Mouse (Mus musculus): ENCODE measurements around the gene Nutm1. TPM values are rescaled to one million over a fixed set of nuclear protein-coding genes. Genes with fewer than 3 reads are reported as not detected.
A peak's percentile ranks its signal among the peaks of the same experiment; 100 is the strongest.

Nutm1 gene
- total RNA-seq, 2 experiments from 2014 or later = not detected

- intact Hi-C loops (cut with DNase I) = no loop called here
- no peak for DNase-seq
- Histone ChIP-seq H3K27ac (no peak overlapping the region), H3K4me3 (no peak overlapping the region)
- no peak for TF ChIP-seq CTCF (IDR thresholded peaks at IDR 0.05)
Observed at GRCm38 (mm10) chr2:112217614-112218013, 41.5 kb downstream of the Nutm1 start.

DNA sequence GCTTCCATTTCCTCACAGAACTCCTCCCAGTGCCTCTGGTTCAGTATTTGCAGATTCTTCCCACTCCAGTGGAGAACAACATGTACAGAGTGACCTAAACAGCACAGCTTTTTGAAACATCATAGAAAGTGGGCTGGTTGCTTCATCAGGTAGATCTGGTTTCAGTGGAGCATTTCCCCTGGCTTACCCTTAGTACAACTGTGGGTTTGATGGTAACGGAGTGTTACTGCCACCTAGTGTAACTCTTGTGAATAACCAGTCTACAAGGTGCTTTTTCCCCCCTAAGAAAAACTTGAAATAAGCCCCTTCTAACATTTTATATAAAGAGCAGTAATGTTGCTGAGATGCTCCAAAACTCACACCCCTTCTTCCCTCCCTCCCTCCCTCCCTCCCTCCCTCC is 43.1 kb downstream of the Nutm1 start:
- TF ChIP-seq CTCF (IDR thresholded peaks at IDR 0.05) = peak; percentile 66
- no peak overlapping the region for H3K27ac ChIP-seq
- DNase-seq = no peak
- H3K4me3 ChIP-seq = no peak overlapping the region
- intact Hi-C loops (cut with DNase I) = loop anchor here (1.0 kb wide), 1 partner anchor 19 kb away; no protein-coding TSS in a partner anchor

DNA sequence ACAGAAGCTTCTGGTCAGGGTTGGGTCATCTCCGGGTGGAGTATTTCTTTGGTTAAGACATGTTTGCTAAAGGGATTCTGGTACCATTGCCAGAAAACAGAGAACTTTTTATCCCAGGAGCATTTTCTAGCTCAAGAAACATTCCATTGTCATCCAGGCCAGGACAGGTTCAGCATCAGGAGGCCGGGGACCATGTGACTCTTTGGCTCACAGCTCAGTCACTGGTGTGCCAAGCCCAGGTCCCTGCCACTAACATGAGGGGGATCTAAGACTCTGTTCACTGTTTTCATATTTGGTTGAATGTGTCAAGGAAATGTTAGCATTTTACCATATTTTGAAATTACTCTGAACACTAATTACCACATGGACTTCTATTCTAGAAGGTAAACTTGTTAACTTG is 48.4 kb downstream of the Nutm1 start:
- Histone ChIP-seq H3K27ac (no peak overlapping the region), H3K4me3 (no peak overlapping the region)
- intact Hi-C loops (cut with DNase I) = no loop called here
- no peak for TF ChIP-seq CTCF (IDR thresholded peaks at IDR 0.05)
- DNase-seq = no peak

DNA sequence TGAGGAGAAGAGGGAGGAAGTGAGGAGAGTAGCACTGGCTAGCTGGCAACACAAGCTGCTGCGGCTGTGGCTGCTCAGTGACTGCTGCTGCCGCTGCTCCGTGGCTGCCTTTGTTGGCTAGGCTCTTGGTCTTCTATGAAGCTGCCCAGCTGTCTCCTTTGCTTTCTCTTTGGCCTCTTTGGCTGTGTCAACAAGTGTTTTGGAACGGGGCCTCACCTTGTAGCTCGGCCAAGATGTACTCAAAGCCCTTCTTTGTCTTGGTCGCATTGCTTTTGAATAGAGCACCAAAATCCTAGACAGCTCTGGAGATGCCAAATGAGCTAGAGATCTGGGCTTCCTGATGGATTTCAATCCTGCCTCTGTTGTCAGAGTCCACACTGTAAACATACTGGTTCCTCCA is 48.9 kb downstream of the Nutm1 start:
- DNase-seq = no peak
- intact Hi-C loops (cut with DNase I) = no loop called here
- Histone ChIP-seq H3K27ac (no peak overlapping the region), H3K4me3 (no peak overlapping the region)
- TF ChIP-seq CTCF (IDR thresholded peaks at IDR 0.05) = no peak

GRCm38 (mm10) chr2:112203056-112203455 is 56.0 kb downstream of the Nutm1 start:
- intact Hi-C loops (cut with DNase I) = no loop called here
- H3K27ac ChIP-seq = no peak overlapping the region

More at GRCm38 (mm10) chr2:112203056-112203455, 56.0 kb downstream of the Nutm1 start:
- no peak for DNase-seq
- H3K4me3 ChIP-seq = no peak overlapping the region
- no peak for TF ChIP-seq CTCF (IDR thresholded peaks at IDR 0.05)

Other genes starting within 250 kb of the Nutm1 start
- not detected for gene Olfr1310, start 246.6 kb downstream of the Nutm1 start, total RNA-seq (2021)
- not detected for gene Olfr1311, start 234.9 kb downstream of the Nutm1 start, total RNA-seq (2021)
- not detected for gene Olfr1312, start 209.1 kb downstream of the Nutm1 start, total RNA-seq (2021)
- not detected for gene Olfr1313, start 181.4 kb downstream of the Nutm1 start, total RNA-seq (2021)
- gene Olfr1314, start 162.5 kb downstream of the Nutm1 start, total RNA-seq (2021) = not detected
- not detected for gene Olfr1315-ps1, start 143.9 kb downstream of the Nutm1 start, total RNA-seq (2021)
- not detected for gene Olfr1316, start 124.3 kb downstream of the Nutm1 start, total RNA-seq (2021)
- gene Olfr1317, start 119.0 kb downstream of the Nutm1 start, total RNA-seq (2021) = not detected
- gene Olfr1318, start 105.1 kb downstream of the Nutm1 start, total RNA-seq (2021) = not detected
- gene Lpcat4, start 19.8 kb downstream of the Nutm1 start, total RNA-seq (2021) = 1 to 10 TPM in 1 of 2 experiments, under 1 TPM in 1; 0.99 to 1.5 TPM
- 10 to 100 TPM; 51.6 to 64.3 TPM for gene Nop10, start 2.6 kb upstream of the Nutm1 start, total RNA-seq (2021)
- 10 to 100 TPM; 25.5 to 26.6 TPM for gene Slc12a6, start 6.5 kb upstream of the Nutm1 start, total RNA-seq (2021)
- gene Gm21985, start 7.0 kb upstream of the Nutm1 start, total RNA-seq (2021) = 1 to 10 TPM in 1 of 2 experiments, under 1 TPM in 1; 0.71 to 1.8 TPM
- gene Emc4, start 108.7 kb upstream of the Nutm1 start, total RNA-seq (2021) = 10 to 100 TPM; 68.4 to 75.8 TPM
- 1 to 10 TPM; 2.1 to 3.2 TPM for gene Katnbl1, start 119.9 kb upstream of the Nutm1 start, total RNA-seq (2021)
- gene Emc7, start 195.7 kb upstream of the Nutm1 start, total RNA-seq (2021) = 10 to 100 TPM; 12.6 to 15.3 TPM
- gene Chrm5, start 221.5 kb upstream of the Nutm1 start, total RNA-seq (2021) = under 1 TPM in 1 of 2 experiments, not detected in 1; 0.20 TPM
- gene Aven, start 233.7 kb upstream of the Nutm1 start, total RNA-seq (2021) = 10 to 100 TPM; 15.0 to 16.1 TPM